Mouse (Mus musculus) layer of hippocampus, adult 18-20 months (tissue): Measurements from ENCODE around the gene Atp1a1. TPM values are rescaled to one million over a fixed set of nuclear protein-coding genes. Genes with fewer than 3 reads are reported as not detected.
A peak's percentile ranks its signal among the peaks of the same experiment; 100 is the strongest.

ENCODE experiments used
- DNase-seq, 2 experiments: peaks; one replicate each; pipeline ENCODE4 v3.0.0; 2022; ENCODE audit warnings: low spot score in 2 of 2
- total RNA-seq, 2 experiments: library from RNA; stranded (reverse); gene quantifications; 2 replicates each; pipeline ENCODE4 v1.2.3; 2021

Atp1a1 gene
- total RNA-seq, 2 experiments from 2014 or later, result 518 to 527 TPM

- DNase-seq, result no peak
Measured at GRCm38 (mm10) chr3:101611813-101612491, 7.5 kb upstream of the Atp1a1 start.

GRCm38 (mm10) chr3:101611012-101611812, 6.7 kb upstream of the Atp1a1 start:
- DNase-seq, result no peak

GRCm38 (mm10) chr3:101609302-101609701, 4.8 kb upstream of the Atp1a1 start:
- no peak for DNase-seq

GRCm38 (mm10) chr3:101606861-101607455, 2.5 kb upstream of the Atp1a1 start:
- no peak for DNase-seq

- no peak for DNase-seq
Measured at GRCm38 (mm10) chr3:101605721-101606120, 1.2 kb upstream of the Atp1a1 start.

GRCm38 (mm10) chr3:101605291-101605690, 807 bp upstream of the Atp1a1 start:
- no peak for DNase-seq

DNA sequence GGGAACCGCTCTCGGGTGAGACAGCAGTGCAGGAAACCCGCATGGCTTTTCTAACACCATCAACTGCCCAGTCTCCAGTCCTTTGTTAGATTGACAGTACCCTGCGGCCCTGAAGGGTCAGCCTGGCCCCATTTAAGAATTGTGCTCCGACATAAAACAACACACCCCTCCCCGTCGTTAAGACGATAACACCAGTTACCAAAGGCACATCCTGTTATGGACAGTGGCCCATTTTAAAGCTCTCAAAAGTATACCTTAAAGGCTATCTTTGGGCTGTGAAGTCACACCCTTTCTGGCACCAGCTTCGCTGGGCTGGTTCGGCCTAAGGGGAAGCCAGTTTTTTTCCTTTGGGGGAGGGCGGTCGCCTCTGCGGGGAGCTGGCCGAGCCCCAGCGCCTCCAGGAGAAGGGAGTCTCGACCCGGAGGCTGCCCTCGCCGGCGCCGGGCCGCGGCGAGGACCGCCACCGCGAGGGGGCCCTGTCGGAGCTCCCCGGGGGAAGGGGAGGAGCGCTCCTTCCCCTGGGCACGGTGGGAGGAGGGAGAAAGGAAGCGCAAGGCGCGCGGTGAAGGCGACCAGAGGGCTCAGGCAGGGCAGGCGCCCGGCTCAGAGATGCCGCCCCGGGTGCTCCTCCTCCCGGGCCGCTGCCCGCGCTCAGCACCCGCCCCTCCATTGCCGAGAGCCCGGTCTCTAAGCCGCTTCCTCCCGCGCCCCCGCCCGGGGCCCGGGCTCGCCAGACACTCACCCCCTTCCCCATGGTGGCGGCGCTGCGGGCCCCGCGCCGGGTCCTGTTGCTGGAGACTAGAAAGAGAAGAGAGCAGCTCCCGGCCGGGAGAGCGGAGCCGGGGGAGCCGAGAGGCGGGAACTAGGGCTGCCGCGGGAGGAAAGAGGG, 579 bp downstream of the Atp1a1 start:
- peak; percentile 72 to 75 for DNase-seq

GRCm38 (mm10) chr3:101603194-101603593, 1.3 kb downstream of the Atp1a1 start:
- no peak for DNase-seq

DNA sequence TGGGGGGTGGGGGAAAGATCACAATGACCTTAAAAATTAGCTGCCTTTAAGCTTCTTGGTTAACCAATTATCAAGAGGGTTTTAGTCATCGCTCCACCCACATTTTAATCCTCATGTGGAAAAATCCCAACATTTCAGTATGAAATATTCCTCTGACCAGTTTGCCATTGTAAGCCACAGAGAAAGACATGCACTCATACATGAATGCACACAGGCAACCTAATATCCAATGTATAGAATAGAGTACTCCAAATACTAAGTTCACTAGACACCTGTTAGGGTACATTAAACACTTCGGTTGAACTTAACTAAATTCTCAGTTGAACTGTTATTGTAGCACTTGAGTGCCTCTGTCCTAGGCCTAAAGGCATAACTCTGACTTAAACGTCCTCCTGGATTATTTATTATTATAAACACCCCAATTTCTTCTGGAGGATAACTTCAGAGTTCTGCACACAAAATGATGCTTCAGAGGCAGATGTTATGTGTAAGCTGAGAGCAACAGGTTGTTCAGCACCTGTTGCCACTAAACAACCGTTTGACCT, 1.9 kb downstream of the Atp1a1 start:
- no peak for DNase-seq

DNA sequence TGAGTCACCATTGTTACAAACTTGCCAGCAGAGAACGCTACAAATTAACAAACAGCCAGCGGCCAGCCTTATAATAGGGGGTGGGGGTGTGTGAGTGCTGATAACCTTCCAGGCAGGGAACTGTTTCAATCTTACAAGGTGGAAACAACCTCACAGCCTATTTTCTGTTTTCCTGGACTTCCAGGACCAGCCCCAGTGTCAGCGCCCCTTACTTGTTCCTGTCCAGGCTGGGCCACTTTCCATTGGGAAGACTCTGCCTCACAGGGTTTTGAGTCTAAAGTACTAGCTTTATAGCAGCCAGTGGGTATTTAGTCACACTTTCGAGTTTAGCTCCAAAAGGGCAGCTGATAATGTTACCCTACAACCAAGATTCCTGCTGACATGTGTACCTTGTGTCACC, 2.8 kb downstream of the Atp1a1 start:
- no peak for DNase-seq

DNA sequence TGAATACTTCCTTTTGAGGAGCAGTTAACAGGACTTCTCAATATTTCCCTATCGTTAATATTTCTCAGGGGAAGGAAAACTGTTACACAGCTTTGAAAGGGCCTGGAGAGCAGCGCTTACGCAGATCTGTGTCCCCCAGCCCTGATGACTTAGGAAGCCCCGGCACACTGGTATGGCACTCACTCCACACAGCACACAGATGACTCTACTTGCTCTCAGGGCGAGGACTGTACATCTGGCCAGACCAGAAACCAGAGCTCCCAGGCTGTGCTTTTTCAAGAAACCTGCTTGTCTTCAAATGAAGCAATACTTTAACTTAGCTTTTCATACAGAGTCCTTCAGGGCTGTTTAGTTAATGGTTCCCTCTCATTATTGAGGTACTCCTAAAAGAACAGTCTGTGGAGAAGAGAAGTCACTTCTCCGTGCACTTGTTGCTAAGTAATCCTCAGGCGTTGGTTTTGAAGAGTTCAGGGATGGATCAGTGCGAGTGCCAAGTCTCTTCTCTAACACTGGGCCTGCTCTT, 3.4 kb downstream of the Atp1a1 start:
- no peak for DNase-seq

DNA sequence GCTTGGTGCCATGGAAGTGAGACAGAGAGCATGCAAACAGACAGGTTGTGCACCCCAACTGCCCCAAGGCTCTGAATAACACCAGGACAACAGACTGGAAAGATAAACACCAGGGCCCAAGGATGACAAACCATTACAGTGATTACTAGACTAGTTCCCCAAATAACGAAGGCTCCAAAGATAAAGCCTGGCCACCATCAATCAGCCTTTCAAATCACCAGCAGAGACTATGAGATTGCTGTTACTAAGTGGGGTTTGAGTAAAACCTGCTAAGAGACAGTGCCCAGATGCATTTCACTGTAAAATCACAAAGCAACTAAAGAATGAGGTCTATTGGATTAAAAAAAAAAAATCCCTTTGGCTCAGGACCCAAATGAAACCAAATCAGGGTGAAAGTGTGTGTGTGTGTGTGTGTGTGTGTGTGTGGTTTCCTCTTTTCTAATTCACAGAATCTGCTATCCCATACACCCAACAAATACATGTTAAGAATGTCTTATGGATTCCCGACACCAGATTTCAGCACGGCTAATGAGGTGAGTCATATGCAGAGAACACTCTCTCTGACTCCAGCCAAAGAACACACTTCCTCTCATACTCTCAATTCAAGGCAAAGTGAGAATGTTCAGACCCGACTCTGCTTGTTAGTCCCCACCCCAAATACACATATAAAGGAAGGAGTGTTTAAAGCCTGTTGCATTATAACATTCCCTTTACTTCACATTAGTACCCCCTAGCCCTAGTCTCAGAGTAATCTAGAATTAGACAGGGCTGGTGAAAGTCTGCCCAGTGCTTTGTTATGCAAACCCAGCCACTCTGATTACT, 4.4 kb downstream of the Atp1a1 start:
- DNase-seq, result no peak

- DNase-seq, result no peak
Measured at GRCm38 (mm10) chr3:101599191-101599919, 5.1 kb downstream of the Atp1a1 start.

GRCm38 (mm10) chr3:101598231-101598905, 6.1 kb downstream of the Atp1a1 start:
- peak in 1 of 2 experiments; percentile 65 for DNase-seq

DNA sequence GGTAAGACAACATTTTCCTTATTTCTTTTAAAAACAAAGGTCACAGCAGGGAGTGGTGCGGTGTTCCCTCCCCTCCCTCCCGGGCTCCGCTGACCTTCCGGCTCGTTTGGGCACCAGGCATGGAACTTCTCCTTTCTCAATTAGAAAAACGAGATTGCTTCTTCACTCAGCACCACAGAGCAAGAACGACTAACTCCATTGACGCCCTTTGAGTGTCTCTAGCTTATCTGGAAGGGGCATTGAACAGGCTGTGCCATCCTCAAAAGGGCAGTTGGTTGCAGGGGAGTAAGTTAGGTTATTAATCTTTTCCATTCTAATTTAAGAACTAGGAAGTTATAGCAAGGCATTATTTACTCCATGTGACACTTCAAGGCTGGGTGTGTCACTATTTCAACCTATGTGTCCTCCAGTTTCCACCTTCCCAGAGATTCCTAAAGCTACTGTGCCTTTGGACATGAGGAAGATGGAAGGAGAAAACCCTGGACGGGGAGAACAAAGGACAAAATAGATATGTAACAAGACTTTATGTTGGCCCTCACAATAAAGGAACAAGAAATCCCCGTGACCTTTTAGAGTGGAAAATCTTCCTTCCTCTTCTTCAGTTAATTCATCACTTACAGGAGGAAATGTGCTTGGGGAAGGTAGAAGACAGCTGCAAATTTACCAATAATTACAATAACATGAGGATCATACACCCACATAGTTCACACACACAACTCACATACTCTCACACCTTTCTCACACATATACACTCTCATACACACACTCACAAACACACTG, 7.0 kb downstream of the Atp1a1 start:
- DNase-seq, result no peak

GRCm38 (mm10) chr3:101596686-101597085, 7.8 kb downstream of the Atp1a1 start:
- DNase-seq, result no peak

DNA sequence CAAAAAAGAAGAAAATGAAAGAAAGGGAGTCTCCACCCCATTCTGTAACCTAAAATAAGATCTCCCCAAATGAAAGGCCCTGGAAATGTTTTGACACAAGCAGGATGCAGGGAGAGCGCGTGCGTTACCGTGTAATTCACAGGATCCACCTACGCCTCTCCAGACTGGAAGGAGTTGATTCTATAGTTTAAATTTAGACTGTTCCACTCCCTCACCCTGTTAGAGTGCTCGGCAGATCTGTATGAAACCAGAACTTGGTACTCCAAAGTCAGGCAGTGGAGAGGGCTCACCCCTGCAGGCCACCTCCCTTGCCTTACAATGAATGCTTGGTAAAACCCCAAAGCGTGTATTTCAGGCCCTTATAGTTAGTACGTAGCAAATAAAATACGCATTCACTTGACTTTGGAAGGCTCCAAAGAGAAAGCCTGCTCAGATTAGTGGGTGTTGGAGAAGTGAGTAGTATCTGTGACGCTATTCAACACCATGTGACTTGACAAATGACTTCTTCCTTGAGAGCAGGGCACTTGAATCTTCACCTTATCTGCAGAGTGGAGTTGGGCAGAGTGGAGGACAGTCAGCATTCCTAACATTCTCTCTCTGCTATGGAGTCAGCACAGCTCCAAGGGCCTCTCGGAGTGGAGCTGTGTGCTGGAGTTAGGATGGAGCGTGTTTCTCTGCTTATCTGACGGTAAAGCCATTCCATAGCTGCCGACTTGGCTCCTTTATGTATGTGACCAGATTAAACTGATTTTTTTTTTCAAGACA, 8.4 kb downstream of the Atp1a1 start:
- peak in 1 of 2 experiments; percentile 69 for DNase-seq
